Mouse (Mus musculus) hematopoietic stem cell, adult 5-6 weeks (primary cell): Measurements from ENCODE around the gene Psd. TPM values are rescaled to one million over a fixed set of nuclear protein-coding genes. Genes with fewer than 3 reads are reported as not detected.

Source experiments
- ATAC-seq, 2 experiments: fragments of 125-278 bp in 1 of 2; replicated peaks in 1 of 2; 2 replicates each; pipeline ENCODE4 v1.8.0; 2016 to 2017; ENCODE audit warnings: inconsistent platforms in 2 of 2, mild to moderate bottlenecking in 2 of 2, moderate number of reproducible peaks in 2 of 2, low read depth in 1 of 2, moderate TSS enrichment in 1 of 2; ENCODE audit not compliant: low FRiP score in 2 of 2, poor library complexity in 2 of 2, severe bottlenecking in 2 of 2, insufficient read depth in 1 of 2, low TSS enrichment in 1 of 2
- total RNA-seq: library from RNA; stranded (forward); fragments of 172-1452, 232-1000 nt; gene quantifications from 2 replicates; pipeline ENCODE4 v1.2.3, GENCODE M21; 2017

Gene Psd
- total RNA-seq, 1 experiment from 2014 or later, result 1.3 TPM

DNA sequence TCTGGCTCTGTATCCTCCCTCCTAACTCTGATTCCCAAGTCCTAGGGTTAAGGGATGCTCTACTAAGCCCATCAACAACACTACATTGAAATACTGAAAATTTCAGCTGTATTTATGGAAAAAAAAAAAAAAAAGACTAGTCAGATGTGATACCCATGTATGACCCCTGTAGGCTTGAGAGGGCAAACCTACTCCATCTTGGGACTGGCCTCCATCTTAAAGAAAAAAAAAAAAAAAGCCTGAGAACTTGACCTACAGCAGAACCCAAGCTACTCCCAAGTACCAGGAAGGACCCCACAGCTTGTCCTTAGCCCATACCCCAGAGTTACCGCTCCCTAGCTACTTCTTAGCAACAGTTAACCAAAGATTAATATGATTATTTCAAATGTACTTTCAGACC lies 20.2 kb upstream of the Psd start:
- ATAC-seq, result no peak

DNA sequence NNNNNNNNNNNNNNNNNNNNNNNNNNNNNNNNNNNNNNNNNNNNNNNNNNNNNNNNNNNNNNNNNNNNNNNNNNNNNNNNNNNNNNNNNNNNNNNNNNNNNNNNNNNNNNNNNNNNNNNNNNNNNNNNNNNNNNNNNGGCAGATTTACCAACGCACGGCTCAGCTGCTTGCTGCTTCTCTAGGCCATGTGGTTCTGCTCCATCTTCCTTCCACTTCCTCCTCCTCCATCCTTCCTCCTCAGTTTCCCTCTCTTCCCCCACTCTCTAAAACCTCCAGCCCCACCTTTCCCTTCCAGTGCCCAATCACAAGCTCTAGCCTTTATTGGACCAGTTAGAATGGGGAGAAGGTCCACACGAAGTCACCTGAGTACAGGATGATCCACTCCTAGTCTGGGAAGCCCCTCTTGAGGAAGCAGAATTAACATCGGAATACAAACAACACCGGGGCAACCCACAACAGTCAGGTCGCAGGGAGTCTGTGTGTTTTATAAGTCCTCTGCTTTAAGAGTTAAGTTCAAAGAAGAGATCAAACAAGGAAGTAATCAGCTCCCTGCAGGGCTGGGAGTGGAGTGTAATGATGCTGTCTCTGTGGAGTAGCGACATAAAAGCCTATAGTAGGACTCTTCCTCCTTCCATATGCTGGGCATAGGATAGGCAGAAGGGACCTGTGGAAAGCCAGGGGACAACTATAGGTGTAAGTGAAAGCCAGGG lies 17.9 kb upstream of the Psd start:
- ATAC-seq, result no peak

DNA sequence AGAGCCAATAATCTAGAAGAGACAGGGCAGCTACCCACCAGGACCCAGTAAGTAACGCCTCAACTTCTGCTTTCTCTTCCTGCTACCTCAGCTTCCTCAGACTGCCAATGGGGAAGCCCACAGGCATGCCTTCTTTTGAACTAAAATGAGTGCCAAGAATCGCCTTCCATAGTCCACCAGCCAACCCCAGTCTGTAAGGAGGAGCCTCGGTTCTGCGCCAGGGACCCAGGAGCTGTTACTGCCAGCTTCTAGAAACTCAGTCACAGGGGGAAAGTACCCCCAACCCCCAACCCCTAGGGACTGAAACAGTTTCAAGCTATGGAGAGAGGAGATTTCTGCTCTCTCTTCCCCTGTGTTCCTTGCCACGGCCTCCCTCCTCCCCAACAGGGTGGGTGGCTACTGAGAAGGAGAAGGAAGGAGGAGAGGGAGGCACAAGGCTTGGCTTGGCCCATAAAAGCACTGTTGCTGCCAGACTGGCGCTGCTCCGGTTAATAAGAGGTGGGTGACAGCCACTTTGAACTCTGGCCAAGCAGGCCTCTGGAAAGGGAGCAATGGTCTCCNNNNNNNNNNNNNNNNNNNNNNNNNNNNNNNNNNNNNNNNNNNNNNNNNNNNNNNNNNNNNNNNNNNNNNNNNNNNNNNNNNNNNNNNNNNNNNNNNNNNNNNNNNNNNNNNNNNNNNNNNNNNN lies 12.5 kb upstream of the Psd start:
- ATAC-seq, result peak; percentile 80 to 84

DNA sequence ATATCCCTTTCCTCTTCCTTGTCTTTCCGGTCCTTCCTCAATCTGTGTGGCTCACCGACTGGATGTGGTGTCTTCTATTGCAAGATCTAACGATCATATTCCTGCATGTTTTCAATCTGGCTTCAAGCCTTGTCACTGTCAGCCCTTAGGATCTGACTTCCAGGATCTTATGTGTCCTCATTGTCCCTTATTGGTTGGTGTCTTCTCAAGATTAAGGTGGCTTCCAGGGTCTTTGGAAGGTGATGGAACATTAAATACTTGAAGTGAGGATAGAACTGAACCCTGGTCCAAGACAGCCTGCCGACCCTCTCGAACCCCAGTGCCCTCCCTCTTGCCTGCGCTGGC lies 12.0 kb upstream of the Psd start:
- peak in 1 of 2 experiments; percentile 4; a peak in 1 of 4 replicates for ATAC-seq

DNA sequence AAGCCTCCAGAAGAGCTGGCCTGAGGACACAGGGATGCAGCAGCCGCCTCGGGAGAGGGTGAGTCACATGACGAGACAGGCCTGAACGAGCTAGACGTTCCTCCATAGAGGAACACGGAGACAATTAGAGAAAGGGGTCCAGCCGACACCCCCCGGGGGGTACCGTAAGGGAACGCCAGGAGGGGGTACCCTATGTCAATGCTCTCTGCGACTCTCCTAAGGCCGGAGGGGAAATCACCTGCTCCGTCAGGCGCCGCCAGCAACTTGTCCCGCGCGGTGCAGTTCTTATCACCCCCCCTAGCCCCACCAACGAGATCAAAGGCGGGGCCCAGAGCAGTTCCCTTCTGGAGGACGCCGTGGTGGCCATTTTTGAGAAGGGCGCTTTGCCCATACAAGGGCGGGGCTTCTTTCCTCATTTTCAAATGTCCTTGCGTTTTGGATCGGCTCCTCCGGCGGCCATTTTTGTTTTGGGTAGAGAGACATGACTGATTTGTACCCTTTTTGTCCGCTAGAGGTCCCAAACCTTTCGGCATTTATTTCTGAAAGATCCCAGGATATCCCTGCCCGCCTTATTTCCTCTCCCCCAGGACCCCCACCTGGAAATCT lies 11.5 kb upstream of the Psd start, which contains the start of gene Cuedc2:
Gene Cuedc2, minus strand, starts transcription at position 372 of the 606 bp plus-strand sequence.
- peak; percentile 75 to 83 for ATAC-seq

DNA sequence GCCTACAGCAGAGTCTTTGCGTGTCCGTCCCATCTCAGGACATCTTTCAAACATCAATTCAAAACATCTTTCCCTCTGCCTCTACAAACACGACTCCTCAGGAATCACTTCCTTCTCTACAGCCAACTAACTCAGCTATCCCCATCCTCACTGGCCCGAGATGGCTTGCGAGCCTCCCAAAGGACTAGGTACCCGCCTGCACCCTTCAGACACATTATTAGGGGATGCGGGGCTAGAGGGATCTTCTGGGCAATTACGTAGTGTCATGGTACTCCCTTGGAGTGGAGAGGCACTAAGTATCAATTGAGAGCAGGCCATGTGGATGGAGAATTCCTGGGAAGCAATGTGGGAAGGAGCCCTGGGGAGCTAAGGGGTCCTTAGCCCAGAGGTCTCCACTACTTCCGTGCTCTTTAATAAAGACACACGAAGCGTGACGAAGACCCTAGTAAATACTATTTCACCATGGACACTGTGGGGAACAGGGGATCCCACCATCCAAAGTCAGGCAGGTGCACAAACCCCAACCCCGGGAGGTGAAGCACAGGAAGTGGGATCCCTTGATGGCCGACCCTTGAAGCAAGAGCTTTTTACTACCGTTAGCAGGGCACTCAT lies 10.9 kb upstream of the Psd start:
- no peak for ATAC-seq

DNA sequence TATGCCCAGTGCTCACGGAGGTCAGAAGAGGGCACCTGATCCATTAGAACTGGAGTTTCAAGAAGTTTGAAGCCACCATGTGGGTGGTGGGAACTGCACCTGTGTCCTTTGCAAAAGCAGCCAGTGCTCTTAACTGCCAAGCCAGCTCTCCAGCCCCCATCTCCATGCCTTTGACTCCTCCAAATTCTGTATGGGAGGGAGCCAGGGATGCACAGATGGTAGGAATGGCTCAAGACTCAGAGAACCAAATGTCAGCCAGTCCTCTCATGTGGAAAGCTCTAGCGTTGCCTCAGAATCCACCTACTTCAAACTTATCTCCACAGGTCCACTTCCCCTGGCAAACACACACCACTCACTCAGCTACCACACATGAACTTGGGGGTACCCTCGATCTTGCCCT lies 7.0 kb upstream of the Psd start:
- ATAC-seq, result no peak

DNA sequence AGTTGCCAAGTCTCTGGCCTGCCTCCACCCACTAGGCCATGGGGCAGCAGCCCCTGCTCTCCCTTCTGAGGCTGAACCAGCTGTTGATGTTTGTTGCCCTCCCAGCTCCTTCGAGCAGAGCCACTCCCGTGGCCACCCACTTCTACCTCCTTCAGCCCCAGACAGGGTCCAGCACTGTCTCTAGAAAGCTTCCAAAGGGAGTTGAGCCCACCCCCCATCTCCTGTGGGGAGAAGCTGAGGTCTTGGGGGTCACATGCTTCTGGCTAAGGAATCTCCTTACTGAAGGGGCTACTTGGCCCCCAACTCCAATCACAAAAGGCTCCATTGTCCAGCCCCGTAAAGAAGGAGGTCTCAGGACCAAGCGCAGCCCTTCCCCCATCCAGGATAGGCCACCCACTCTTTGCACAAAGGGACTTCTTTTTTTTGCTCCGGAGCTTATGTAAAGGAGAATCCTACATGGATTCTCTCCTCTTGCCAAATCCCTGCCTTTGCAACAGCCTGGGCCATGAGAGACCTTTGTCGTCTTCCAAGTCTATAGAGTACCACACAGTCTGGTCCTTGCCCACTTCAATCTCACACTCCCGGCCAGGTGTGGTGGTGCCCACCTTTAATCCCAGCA lies 5.9 kb upstream of the Psd start:
- ATAC-seq, result no peak

DNA sequence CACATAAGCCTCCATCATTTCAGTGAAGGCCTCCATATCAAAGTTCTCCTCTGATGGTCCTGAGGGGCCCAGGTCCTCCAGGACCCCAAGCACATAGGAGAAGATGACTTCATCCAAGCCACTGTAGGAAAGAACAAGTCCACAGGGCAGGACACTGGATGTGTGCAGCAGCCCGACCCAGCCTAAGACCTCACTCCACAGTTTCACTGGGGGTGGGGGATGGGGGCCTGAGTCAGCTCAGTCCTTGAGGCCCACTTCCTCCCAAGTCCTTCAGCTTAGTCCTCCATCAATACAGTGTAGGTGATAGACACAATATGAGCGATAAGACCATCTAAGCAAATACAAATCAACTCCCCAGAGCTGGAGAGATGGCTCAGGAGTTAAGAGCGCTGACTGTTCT lies 5.0 kb upstream of the Psd start:
- ATAC-seq, result no peak

DNA sequence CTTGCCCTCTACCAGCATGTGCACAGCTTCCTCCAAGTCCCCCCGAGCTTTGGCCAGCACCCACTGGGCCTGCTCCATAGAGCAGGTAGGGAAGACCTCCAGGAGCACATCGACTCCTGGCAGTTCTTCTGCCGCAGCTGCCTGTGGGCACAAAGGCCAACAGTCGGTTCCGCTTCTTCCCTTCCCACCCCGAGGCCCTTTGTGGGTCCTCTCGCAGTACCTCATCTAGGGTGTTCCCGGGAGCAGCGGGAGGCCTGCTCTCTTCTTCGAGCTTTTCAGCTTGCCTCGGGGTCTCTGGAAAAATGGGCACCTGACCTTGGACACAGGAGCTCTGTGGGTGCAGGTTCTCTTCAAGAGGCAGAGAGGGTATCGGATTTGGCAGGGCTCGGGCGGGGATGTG lies 4.4 kb upstream of the Psd start:
- ATAC-seq, result no peak

DNA sequence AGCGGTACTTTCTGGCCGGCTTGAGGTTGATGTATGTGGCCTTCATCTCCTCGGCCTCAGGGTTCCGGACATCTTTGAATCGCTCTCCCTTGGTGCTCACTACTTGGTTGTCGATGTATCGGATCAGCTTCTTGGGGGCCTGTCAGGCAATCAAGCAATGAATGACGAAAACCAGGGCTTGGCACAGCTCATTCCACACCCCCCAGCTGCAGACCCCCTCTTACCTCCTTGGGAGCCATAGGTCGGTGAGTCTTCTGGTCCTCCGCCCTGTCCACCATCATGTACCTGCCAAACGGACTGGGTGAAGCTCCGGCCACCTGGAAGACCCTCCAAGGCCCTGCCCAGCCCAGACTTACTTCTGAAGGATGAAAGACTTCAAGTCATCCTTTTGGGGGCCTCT lies 3.7 kb upstream of the Psd start:
- no peak for ATAC-seq

DNA sequence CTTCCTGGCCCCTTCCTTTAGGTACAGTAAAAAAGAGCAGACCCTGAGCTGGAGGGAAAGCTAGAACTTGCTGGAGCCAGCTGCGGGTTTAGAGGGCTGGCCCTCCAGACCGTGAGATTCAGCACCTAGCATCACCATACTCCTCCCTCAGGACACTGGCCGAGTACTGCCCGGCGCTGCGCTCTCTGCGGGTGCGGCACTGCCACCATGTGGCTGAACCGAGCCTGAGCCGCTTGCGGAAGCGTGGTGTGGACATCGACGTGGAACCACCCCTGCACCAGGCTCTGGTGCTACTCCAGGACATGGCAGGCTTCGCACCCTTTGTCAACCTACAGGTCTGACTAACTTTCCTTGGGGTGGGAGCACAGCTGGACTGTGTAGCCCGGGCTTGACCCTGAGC lies 3.0 kb upstream of the Psd start:
- ATAC-seq, result peak; percentile 57 to 70

DNA sequence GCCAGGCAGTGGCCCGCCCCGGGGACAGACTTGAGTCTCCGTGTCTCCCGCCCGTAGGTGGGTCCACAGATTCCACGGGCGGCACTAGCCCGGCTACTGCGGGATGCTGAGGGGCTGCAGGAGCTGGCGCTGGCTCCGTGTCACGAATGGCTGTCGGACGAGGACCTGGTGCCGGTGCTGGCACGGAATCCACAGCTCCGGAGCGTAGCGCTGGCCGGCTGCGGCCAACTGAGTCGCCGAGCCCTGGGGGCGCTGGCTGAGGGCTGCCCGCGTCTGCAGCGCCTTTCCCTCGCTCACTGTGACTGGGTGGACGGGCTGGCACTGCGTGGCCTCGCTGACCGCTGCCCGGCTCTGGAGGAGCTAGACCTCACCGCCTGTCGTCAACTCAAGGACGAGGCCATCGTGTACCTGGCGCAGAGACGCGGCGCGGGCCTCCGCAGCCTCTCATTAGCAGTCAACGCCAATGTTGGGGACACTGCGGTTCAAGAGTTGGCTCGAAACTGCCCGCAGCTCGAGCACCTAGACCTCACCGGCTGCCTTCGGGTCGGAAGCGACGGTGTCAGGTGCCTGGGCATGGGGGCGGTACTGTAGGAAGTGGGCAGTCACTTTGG lies 2.2 kb upstream of the Psd start:
- no peak for ATAC-seq

DNA sequence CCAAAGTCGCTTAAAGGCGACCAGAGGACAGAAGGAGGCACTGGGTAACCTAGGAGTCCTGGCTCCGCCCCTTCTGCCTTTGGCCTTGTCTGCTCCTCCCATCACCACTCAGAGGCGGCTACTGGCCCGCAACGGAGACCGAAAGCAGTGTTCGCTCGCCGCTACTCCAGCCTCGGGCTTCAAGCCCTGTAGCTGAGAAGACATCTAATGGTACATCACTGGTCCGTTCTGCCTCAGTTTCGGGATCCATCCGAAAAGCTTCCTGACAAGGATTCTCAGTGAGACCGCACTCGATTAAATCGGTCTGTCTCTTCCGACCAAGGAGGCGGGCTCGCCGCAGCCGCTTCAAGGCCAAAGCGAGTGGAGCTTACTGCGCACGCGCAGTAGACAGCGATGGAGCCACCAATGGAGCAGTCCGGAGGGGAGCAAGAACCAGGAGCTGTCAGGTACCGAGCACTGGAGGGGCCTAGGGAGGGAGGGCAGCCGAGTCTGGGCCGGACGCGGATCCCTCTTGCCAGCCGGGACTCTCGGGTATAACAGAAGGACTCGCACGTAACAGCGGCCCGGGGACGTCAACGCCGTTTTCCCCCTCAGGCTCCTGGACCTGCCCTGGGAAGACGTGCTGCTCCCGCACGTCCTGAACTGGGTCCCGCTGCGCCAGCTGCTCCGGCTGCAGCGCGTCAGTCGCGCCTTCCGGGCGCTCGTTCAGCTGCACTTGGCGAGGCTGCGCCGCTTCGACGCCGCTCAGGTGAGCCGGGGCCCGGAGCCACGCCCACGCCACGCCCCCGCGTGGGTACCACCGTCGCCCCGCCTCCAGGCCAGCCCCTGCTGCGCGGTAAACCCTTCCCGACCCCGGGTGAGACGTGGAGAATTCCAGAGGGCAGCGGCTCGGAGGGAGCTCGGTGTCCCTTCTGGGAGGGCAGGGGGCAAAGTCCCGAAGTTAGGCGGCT lies 1.4 kb upstream of the Psd start, which contains the start of gene Fbxl15:
Gene Fbxl15, plus strand, starts transcription at position 104 of the 950 bp plus-strand sequence.
- peak; percentile 76 to 79 for ATAC-seq

DNA sequence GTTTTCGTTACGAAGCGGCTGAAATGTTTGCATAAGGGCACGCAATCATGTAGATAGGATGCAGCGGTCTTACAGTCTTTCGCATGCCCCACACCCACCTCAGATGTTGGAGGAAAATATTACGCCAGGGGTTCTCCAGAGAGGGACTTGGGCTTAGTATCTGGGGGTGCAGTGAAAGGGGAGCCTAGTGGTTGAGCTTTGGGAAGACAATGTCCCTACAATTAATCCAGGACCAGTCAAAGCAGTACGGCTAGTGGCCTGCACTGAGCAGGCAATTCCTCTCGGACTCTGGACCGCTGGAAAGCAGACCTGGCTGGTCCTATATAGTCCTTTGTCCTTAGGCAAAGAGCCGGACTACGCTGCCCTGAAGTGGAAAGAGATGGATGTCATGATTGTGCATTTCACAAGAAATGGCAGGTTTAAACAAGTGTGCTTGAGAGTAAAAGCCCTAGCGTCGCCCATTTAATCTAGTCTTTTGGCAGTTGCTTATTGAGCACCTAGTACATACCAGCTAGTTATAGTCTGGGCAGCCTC lies 642 bp upstream of the Psd start:
- ATAC-seq, result no peak

DNA sequence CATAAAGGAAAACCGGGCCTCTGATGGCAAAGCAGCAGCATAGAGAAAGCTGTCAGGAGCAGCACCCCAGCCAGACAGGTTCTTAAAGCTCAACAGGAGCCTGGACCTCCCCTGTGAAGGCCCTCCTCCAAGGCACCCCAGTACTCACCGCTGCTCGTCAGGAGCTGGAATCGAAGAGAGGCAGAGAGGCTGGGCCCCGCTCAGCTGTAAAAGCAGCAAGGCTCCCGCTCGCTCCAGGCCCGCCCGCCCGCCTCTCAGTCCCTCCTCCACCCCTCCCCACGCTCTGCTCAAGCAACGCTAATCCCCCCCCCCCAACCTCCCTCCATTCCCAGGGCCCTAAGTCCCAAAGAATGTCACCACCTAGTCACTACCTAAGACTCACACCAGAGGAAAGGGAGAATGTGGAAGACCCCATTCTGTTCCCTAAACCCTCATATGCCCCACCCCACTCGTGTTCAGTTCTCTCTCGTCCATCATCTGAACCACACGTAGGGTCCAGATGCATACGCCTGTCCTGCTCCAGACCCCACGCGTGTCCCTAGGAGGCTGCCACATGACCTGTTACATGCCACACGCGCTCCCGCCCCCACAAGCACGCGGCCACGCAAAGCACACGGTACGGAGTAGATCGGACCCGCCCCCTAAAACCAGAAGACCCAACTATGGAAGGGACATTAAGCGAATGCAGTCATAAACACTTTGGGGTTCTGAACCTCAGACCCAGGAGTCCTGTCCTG lies 769 bp downstream of the Psd start:
- no peak for ATAC-seq
